Mouse (Mus musculus): ENCODE data around the gene 0610040J01Rik.

GRCm38 (mm10) chr5:63925035-63925628 is 113.0 kb downstream of the 0610040J01Rik start:
- TF ChIP-seq GATA1 (IDR thresholded peaks at IDR 0.05; ENCODE audit: borderline replicate concordance, low read length) (no peak), FLI1 (IDR thresholded peaks at IDR 0.05; ENCODE audit: low read length) (no peak)

All from megakaryocyte, embryonic 14.5 days (primary cell).